Mouse (Mus musculus) olfactory bulb, adult 2 months (tissue): Measurements from ENCODE around the gene Pla2g1b.

Experiments
- CTCF ChIP-seq: fragments of 200-500 bp; IDR thresholded peaks from 2 replicates; pipeline ENCODE4 v1.5.1; 2012; ENCODE audit warnings: low read depth, mild to moderate bottlenecking, low read length, moderate library complexity; ENCODE audit not compliant: insufficient read depth
- POLR2A ChIP-seq: fragments of 200-500 bp; IDR thresholded peaks from 2 replicates; pipeline ENCODE4 v1.6.1; 2012; ENCODE audit warnings: mild to moderate bottlenecking, low read depth, low read length, moderate library complexity; ENCODE audit not compliant: insufficient read depth

DNA sequence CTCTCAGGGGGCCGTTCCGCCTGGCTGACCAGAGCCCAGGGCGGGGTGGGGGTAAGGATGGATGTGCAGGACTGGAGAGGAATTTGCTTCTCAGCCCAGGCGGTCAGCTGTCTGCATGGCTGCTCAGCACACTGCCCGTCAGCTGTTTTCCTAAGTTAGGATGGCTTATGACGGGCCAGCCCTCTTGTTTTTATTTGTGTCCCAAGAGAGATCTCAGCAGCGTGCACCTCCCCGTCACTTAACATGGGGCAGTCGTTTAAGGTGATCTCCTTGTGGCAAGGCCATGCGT lies 42.7 kb downstream of the Pla2g1b start:
- TF ChIP-seq CTCF, result no peak
- no peak for TF ChIP-seq POLR2A
